In the genomic region with DNA sequence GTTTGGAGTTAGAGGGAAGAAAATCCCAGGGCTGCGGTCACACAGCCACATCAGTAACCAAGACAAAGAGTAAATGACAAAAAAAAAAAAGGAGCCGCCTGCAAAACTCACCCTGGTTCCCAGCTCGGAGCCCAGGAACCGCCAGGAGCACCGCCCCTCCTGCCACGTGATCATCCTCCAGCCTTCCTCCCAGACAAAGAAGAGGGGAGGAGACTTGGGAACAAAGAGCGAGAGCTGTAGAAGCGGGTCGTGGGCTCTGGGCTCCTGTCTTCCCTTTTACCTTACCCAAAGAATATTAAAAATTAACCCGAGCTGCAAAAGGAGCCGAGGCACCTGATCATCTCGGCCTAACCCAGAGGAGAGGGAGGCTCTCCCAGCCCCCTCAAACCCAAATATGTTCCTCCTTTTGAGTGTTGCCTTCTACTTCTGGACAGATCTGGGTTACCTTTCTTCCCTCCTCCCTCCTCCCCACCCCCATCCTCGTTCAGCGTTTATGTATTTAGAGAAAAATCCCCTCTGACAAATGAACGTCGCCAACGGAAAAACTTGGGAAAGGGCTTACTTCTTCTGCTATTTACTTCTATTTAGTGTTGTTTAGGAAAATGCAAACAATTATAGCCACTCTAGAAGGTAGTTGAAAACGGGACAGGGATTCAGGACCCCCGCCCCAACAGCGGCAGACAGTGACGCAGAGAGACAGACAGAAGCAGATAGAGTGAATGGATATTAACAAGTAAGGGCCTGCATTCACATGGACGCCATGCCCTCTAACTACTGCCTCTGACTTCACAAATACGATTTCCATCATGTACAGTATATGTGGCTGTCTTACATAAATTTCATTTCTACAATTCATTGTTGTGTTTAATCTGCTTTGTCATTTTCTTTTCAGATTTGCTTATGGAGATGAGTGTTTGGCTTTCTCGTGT, we compare ENCODE assay signal across 8 mouse cellular contexts. TPM values are rescaled to one million over a fixed set of nuclear protein-coding genes. Genes with fewer than 3 reads are reported as not detected.
A peak's percentile ranks its signal among the peaks of the same experiment; 100 is the strongest.
DNase-seq lines count a peak whose midpoint lies in the region; ATAC-seq lines count a peak whose summit lies in the region.

No protein-coding gene starts in this region.

- no peaks in the 10 kb centered on the region for H3K27me3 ChIP-seq in intestine, embryonic 16.5 days (replicated peaks; ENCODE audit: control insufficient read depth, insufficient read depth, low read length)
- no peaks in the 10 kb centered on the region for H3K27me3 ChIP-seq in stomach, embryonic 14.5 days (ENCODE audit: control insufficient read depth, insufficient read depth, low read length)

- peak; percentile 72 for DNase-seq in ovary, adult 18-20 months (ENCODE audit: low spot score)
- no peak for DNase-seq in ovary, postnatal 14 days (ENCODE audit: low spot score)
- DNase-seq in embryo, embryonic 10 days (ENCODE audit: low spot score) = peak; percentile 96
- peak; percentile 17 to 26 for DNase-seq in left cerebral cortex, postnatal 36 days (ENCODE audit: low spot score in 2 of 2)

- peak overlapping the region; percentile 47 for H3K4me3 ChIP-seq in intestine, embryonic 16.5 days (ENCODE audit: low read length)
- peak overlapping the region; percentile 31 for H3K4me3 ChIP-seq in stomach, embryonic 14.5 days (ENCODE audit: low read depth, low read length)

- H3K9me3 ChIP-seq in intestine, embryonic 16.5 days (ENCODE audit: control insufficient read depth, low read length) = no peaks in the 10 kb centered on the region
- H3K9me3 ChIP-seq in stomach, embryonic 14.5 days (ENCODE audit: control insufficient read depth, low read depth, low read length) = no peaks in the 10 kb centered on the region

- peak overlapping the region; percentile 54 for H3K4me2 ChIP-seq in intestine, embryonic 16.5 days (ENCODE audit: low read depth, low read length)
- peak overlapping the region; percentile 55 for H3K4me2 ChIP-seq in stomach, embryonic 14.5 days (replicated peaks; ENCODE audit: low read depth, low read length)

- 3% methylated on average over 24 of the region's 24 CpGs for WGBS in intestine, embryonic 16.5 days
- WGBS in stomach, embryonic 14.5 days = 5% methylated on average over 24 of the region's 24 CpGs

- peaks cover 29% of the 10 kb centered on the region for H3K4me1 ChIP-seq in intestine, embryonic 16.5 days (ENCODE audit: control insufficient read depth, insufficient read depth, low read length)
- H3K4me1 ChIP-seq in stomach, embryonic 14.5 days (ENCODE audit: control insufficient read depth, insufficient read depth, low read length) = peaks cover 13% of the 10 kb centered on the region; the same call in 1 of the 2 replicates

- intact Hi-C loops in left cerebral cortex, postnatal 36 days (cut with DNase I) = no loop called here

- peak overlapping the region; percentile 76 for H3K9ac ChIP-seq in intestine, embryonic 16.5 days (ENCODE audit: low read depth, low read length)
- H3K9ac ChIP-seq in stomach, embryonic 14.5 days (replicated peaks; ENCODE audit: low read depth, low read length) = peak overlapping the region; percentile 45

- peak overlapping the region; percentile 94 for H3K27ac ChIP-seq in intestine, embryonic 16.5 days (ENCODE audit: low read length)
- H3K27ac ChIP-seq in stomach, embryonic 14.5 days (ENCODE audit: low read length) = peak overlapping the region; percentile 98

- no peaks in the 10 kb centered on the region for H3K36me3 ChIP-seq in intestine, embryonic 16.5 days (ENCODE audit: control insufficient read depth, insufficient read depth, low read length)
- no peaks in the 10 kb centered on the region for H3K36me3 ChIP-seq in stomach, embryonic 14.5 days (ENCODE audit: control insufficient read depth, insufficient read depth, low read length)

- peak; percentile 82 for ATAC-seq in granulocyte monocyte progenitor cell, adult 5-6 weeks (replicated peaks; ENCODE audit: poor library complexity, severe bottlenecking)
- ATAC-seq in intestine, embryonic 16.5 days = peak; percentile 79
- peak; percentile 94 for ATAC-seq in megakaryocyte progenitor cell, adult 5-6 weeks (replicated peaks; ENCODE audit: poor library complexity)
- peak; percentile 94 for ATAC-seq in stomach, embryonic 14.5 days (ENCODE audit: insufficient number of reproducible peaks, insufficient read depth, low FRiP score, low read depth)

RNA-seq across cellular contexts. Expression of a gene that starts 22.2 kb away (rescaled TPM):
- not detected in 2 replicates for total RNA-seq in granulocyte monocyte progenitor cell, adult 5-6 weeks (2014; fragmentation: Nextera tagmentation)
- total RNA-seq in granulocyte monocyte progenitor cell, adult 5-6 weeks (2017) = 0.15 and 0.26 TPM in 2 replicates
- 1,152 and 1,162 TPM in 2 replicates for polyA plus RNA-seq in intestine, embryonic 16.5 days (2015; fragmentation: Nextera tagmentation; extraction: Ambion mirVana)
- total RNA-seq in left cerebral cortex, postnatal 36 days (2021) = not detected
- not detected in 2 replicates for total RNA-seq in megakaryocyte progenitor cell, adult 5-6 weeks (2015)
- 0.34 TPM in 1 of 2 replicates, not detected in the other for total RNA-seq in megakaryocyte progenitor cell, adult 5-6 weeks (2017)
- 404 and 425 TPM in 2 replicates for polyA plus RNA-seq in stomach, embryonic 14.5 days (2014; fragmentation: Nextera tagmentation; extraction: Ambion mirVana)

RNA-seq across cellular contexts. Expression of a gene that starts 58.5 kb away (rescaled TPM):
- total RNA-seq in granulocyte monocyte progenitor cell, adult 5-6 weeks (2014; fragmentation: Nextera tagmentation) = 51.5 and 51.7 TPM in 2 replicates
- 83.1 and 94.5 TPM in 2 replicates for total RNA-seq in granulocyte monocyte progenitor cell, adult 5-6 weeks (2017)
- 55.0 and 59.5 TPM in 2 replicates for polyA plus RNA-seq in intestine, embryonic 16.5 days (2015; fragmentation: Nextera tagmentation; extraction: Ambion mirVana)
- total RNA-seq in left cerebral cortex, postnatal 36 days (2021) = 10 to 100 TPM; 31.2 to 31.3 TPM
- total RNA-seq in megakaryocyte progenitor cell, adult 5-6 weeks (2015) = 35.3 and 46.8 TPM in 2 replicates
- 75.0 and 95.0 TPM in 2 replicates for total RNA-seq in megakaryocyte progenitor cell, adult 5-6 weeks (2017)
- polyA plus RNA-seq in stomach, embryonic 14.5 days (2014; fragmentation: Nextera tagmentation; extraction: Ambion mirVana) = 57.4 and 57.5 TPM in 2 replicates
